Mouse (Mus musculus) left cerebral cortex, adult 2 months (tissue): ENCODE data around the gene Cux2. TPM values are rescaled to one million over a fixed set of nuclear protein-coding genes. Genes with fewer than 3 reads are reported as not detected.
"Not testable (repeated sequence)": the region's sequence is repeated elsewhere in the genome, so short reads cannot be mapped to it uniquely, and the experiment has no call there.

Experiments used
- DNase-seq, 2 experiments: peaks; one replicate each; pipeline ENCODE4 v3.0.0; 2021 to 2022; ENCODE audit warnings: low spot score in 2 of 2, mixed read lengths in 1 of 2; ENCODE audit errors: extremely low spot score in 1 of 2
- H3K27ac ChIP-seq: fragments of 200-600 bp; 2 replicates; pipeline ENCODE4 v1.8.1; 2022
- H3K4me3 ChIP-seq: fragments of 200-600 bp; 2 replicates; pipeline ENCODE4 v1.8.1; 2022
- CTCF ChIP-seq: fragments of 200-600 bp; IDR thresholded peaks from 2 replicates; pipeline ENCODE4 v1.8.1; 2022; ENCODE audit warnings: antibody characterized with exemption, mild to moderate bottlenecking, moderate library complexity
- intact Hi-C: fragments of 180-260 bp; cut with DNase I; formaldehyde crosslinking; loops from one replicate; pipeline ENCODE4 v1.15.1; 2025
- total RNA-seq, 2 experiments: library from RNA; stranded (reverse); gene quantifications; 2 replicates each; pipeline ENCODE4 v1.2.3; 2021

The Cux2 gene
- total RNA-seq, 2 experiments from 2014 or later = 194 to 215 TPM

- intact Hi-C loops = no loop called here
- TF ChIP-seq CTCF = no peak
- H3K4me3 ChIP-seq = peak overlapping the region; percentile 81
- no peak for DNase-seq
- peak overlapping the region; percentile 21; the same call in 1 of the 2 replicates for H3K27ac ChIP-seq
These were observed 200.2 kb downstream of the Cux2 start for GRCm38 (mm10) chr5:121849478-121850349.

- peak within 1 kb of the TSS; percentile 28 for H3K27ac ChIP-seq
- intact Hi-C loops = no loop called here
These were observed 201.2 kb downstream of the Cux2 start, which contains the start of gene Pheta1 for GRCm38 (mm10) chr5:121848743-121849142. Gene Pheta1, plus strand, starts transcription at chr5:121848984.

GRCm38 (mm10) chr5:121848035-121848519 lies 201.8 kb downstream of the Cux2 start:
- peak overlapping the region; percentile 81 for H3K4me3 ChIP-seq
- peak in 1 of 2 experiments; percentile 44 for DNase-seq
- peak; percentile 34 for TF ChIP-seq CTCF
- intact Hi-C loops = no loop called here
- peak overlapping the region; percentile 28; the same call in 1 of the 2 replicates for H3K27ac ChIP-seq

More at GRCm38 (mm10) chr5:121848743-121849142, 201.2 kb downstream of the Cux2 start, which contains the start of gene Pheta1:
- peak within 1 kb of the TSS; percentile 81 for H3K4me3 ChIP-seq
- TF ChIP-seq CTCF = no peak
- peak; percentile 90 to 92 for DNase-seq

GRCm38 (mm10) chr5:121847269-121847668 lies 202.6 kb downstream of the Cux2 start:
- H3K4me3 ChIP-seq, DNase-seq, H3K27ac ChIP-seq, intact Hi-C loops: not testable (repeated sequence)

- TF ChIP-seq CTCF = no peak
- intact Hi-C loops = no loop called here
- Histone ChIP-seq H3K4me3 (no peak overlapping the region), H3K27ac (no peak overlapping the region)
- no peak for DNase-seq
These were observed 203.6 kb downstream of the Cux2 start for GRCm38 (mm10) chr5:121846322-121846721.

- intact Hi-C loops = no loop called here
- Histone ChIP-seq H3K27ac (no peak overlapping the region), H3K4me3 (no peak overlapping the region)
- no peak for TF ChIP-seq CTCF
- DNase-seq = no peak
These were observed 204.5 kb downstream of the Cux2 start for GRCm38 (mm10) chr5:121845361-121845760.

- TF ChIP-seq CTCF = no peak
- DNase-seq = no peak
- peak overlapping the region; percentile 56; the same call in 1 of the 2 replicates for H3K4me3 ChIP-seq
- intact Hi-C loops = loop anchor here (2.0 kb wide), 1 partner anchor 25 kb away; no protein-coding TSS in a partner anchor
- H3K27ac ChIP-seq = 0 out of 2 replicates have a peak overlapping the region, but pooled peaks have one; percentile 24
These were observed 206.6 kb downstream of the Cux2 start for GRCm38 (mm10) chr5:121843138-121843905.

GRCm38 (mm10) chr5:121842665-121843118 lies 207.2 kb downstream of the Cux2 start:
- intact Hi-C loops = loop anchor here (2.0 kb wide), 1 partner anchor 24 kb away; no protein-coding TSS in a partner anchor

GRCm38 (mm10) chr5:121841973-121842372 lies 207.9 kb downstream of the Cux2 start:
- TF ChIP-seq CTCF = no peak
- Histone ChIP-seq H3K27ac (peak overlapping the region; percentile 72; the same call in 1 of the 2 replicates), H3K4me3 (no peak overlapping the region)
- intact Hi-C loops = loop anchor here (2.0 kb wide), 1 partner anchor 23 kb away; no protein-coding TSS in a partner anchor
- no peak for DNase-seq

More at GRCm38 (mm10) chr5:121842665-121843118, 207.2 kb downstream of the Cux2 start:
- Histone ChIP-seq H3K4me3 (peak overlapping the region; percentile 56), H3K27ac (peak overlapping the region; percentile 72)
- peak; percentile 100 for TF ChIP-seq CTCF
- DNase-seq = peak; percentile 82 to 87

GRCm38 (mm10) chr5:121841516-121841915 lies 208.4 kb downstream of the Cux2 start:
- Histone ChIP-seq H3K4me3 (no peak overlapping the region), H3K27ac (no peak overlapping the region)
- no peak for TF ChIP-seq CTCF
- intact Hi-C loops = no loop called here
- no peak for DNase-seq

GRCm38 (mm10) chr5:121839128-121839473 lies 210.8 kb downstream of the Cux2 start:
- H3K4me3 ChIP-seq = no peak overlapping the region
- intact Hi-C loops = loop anchor here (5.0 kb wide), 1 partner anchor 127 kb away; the partner anchor contains the start of gene Atxn2
- no peak for TF ChIP-seq CTCF

More at GRCm38 (mm10) chr5:121839128-121839473, 210.8 kb downstream of the Cux2 start:
- H3K27ac ChIP-seq = peak overlapping the region; percentile 81
- no peak for DNase-seq
